Mouse (Mus musculus): ENCODE data around the gene Asic3. TPM values are rescaled to one million over a fixed set of nuclear protein-coding genes. Genes with fewer than 3 reads are reported as not detected.

The Asic3 gene
- polyA plus RNA-seq, 1 experiment, result not detected

GRCm38 (mm10) chr5:24374216-24374615 is 39.0 kb upstream of the Asic3 start:
- Histone ChIP-seq H3K4me1 (ENCODE audit: control insufficient read depth, insufficient read depth, low read length) (peaks cover 2% of the 10 kb centered on the region; the same call in 1 of the 2 replicates), H3K27ac (ENCODE audit: insufficient read depth, low read depth, low read length) (no peak overlapping the region), H3K4me3 (ENCODE audit: insufficient read depth, low read depth, low read length) (no peak overlapping the region)
- 18% methylated on average over 6 of the region's 6 CpGs for WGBS
- no peak for TF ChIP-seq CTCF (IDR thresholded peaks at IDR 0.05; ENCODE audit: insufficient read depth, low read depth, low read length)
- TF ChIP-seq POLR2A (IDR thresholded peaks at IDR 0.05; ENCODE audit: insufficient read depth, low read depth, low read length), result no peak

- no peak overlapping the region for H3K27ac ChIP-seq (ENCODE audit: insufficient read depth, low read depth, low read length)
- no peak overlapping the region for H3K4me3 ChIP-seq (ENCODE audit: insufficient read depth, low read depth, low read length)
- WGBS, result 54% methylated on average over 7 of the region's 7 CpGs
- TF ChIP-seq CTCF (IDR thresholded peaks at IDR 0.05; ENCODE audit: insufficient read depth, low read depth, low read length) (no peak), POLR2A (IDR thresholded peaks at IDR 0.05; ENCODE audit: insufficient read depth, low read depth, low read length) (no peak)
- peaks cover 7% of the 10 kb centered on the region for H3K4me1 ChIP-seq (ENCODE audit: control insufficient read depth, insufficient read depth, low read length)
These were observed 38.4 kb upstream of the Asic3 start for GRCm38 (mm10) chr5:24374666-24375328.

GRCm38 (mm10) chr5:24378700-24379099 is 34.5 kb upstream of the Asic3 start:
- 84% methylated on average over 2 of the region's 2 CpGs for WGBS
- Histone ChIP-seq H3K4me3 (ENCODE audit: insufficient read depth, low read depth, low read length) (no peak overlapping the region), H3K4me1 (ENCODE audit: control insufficient read depth, insufficient read depth, low read length) (peaks cover 19% of the 10 kb centered on the region), H3K27ac (ENCODE audit: insufficient read depth, low read depth, low read length) (no peak overlapping the region)
- no peak for TF ChIP-seq CTCF (IDR thresholded peaks at IDR 0.05; ENCODE audit: insufficient read depth, low read depth, low read length)
- no peak for TF ChIP-seq POLR2A (IDR thresholded peaks at IDR 0.05; ENCODE audit: insufficient read depth, low read depth, low read length)

- no peak for TF ChIP-seq CTCF (IDR thresholded peaks at IDR 0.05; ENCODE audit: insufficient read depth, low read depth, low read length)
- TF ChIP-seq POLR2A (IDR thresholded peaks at IDR 0.05; ENCODE audit: insufficient read depth, low read depth, low read length), result no peak
- WGBS, result 46% methylated on average over 4 of the region's 4 CpGs
- no peak overlapping the region for H3K4me3 ChIP-seq (ENCODE audit: insufficient read depth, low read depth, low read length)
These were observed 33.7 kb upstream of the Asic3 start for GRCm38 (mm10) chr5:24379501-24379900.

GRCm38 (mm10) chr5:24380499-24380898 is 32.7 kb upstream of the Asic3 start:
- 83% methylated on average over 4 of the region's 4 CpGs for WGBS
- H3K4me1 ChIP-seq (ENCODE audit: control insufficient read depth, insufficient read depth, low read length), result peaks cover 24% of the 10 kb centered on the region
- H3K4me3 ChIP-seq (ENCODE audit: insufficient read depth, low read depth, low read length), result no peak overlapping the region
- H3K27ac ChIP-seq (ENCODE audit: insufficient read depth, low read depth, low read length), result no peak overlapping the region
- TF ChIP-seq POLR2A (IDR thresholded peaks at IDR 0.05; ENCODE audit: insufficient read depth, low read depth, low read length), result no peak
- TF ChIP-seq CTCF (IDR thresholded peaks at IDR 0.05; ENCODE audit: insufficient read depth, low read depth, low read length), result no peak

More at GRCm38 (mm10) chr5:24379501-24379900, 33.7 kb upstream of the Asic3 start:
- Histone ChIP-seq H3K27ac (ENCODE audit: insufficient read depth, low read depth, low read length) (no peak overlapping the region), H3K4me1 (ENCODE audit: control insufficient read depth, insufficient read depth, low read length) (peaks cover 22% of the 10 kb centered on the region)

GRCm38 (mm10) chr5:24381486-24381885 is 31.7 kb upstream of the Asic3 start:
- WGBS, result 86% methylated on average over 6 of the region's 6 CpGs
- TF ChIP-seq CTCF (IDR thresholded peaks at IDR 0.05; ENCODE audit: insufficient read depth, low read depth, low read length), result no peak
- no peak for TF ChIP-seq POLR2A (IDR thresholded peaks at IDR 0.05; ENCODE audit: insufficient read depth, low read depth, low read length)
- H3K27ac ChIP-seq (ENCODE audit: insufficient read depth, low read depth, low read length), result no peak overlapping the region
- no peak overlapping the region for H3K4me3 ChIP-seq (ENCODE audit: insufficient read depth, low read depth, low read length)
- H3K4me1 ChIP-seq (ENCODE audit: control insufficient read depth, insufficient read depth, low read length), result peaks cover 24% of the 10 kb centered on the region

- Histone ChIP-seq H3K4me1 (ENCODE audit: control insufficient read depth, insufficient read depth, low read length) (peaks cover 26% of the 10 kb centered on the region), H3K27ac (ENCODE audit: insufficient read depth, low read depth, low read length) (no peak overlapping the region), H3K4me3 (ENCODE audit: insufficient read depth, low read depth, low read length) (no peak overlapping the region)
- 57% methylated on average over 2 of the region's 2 CpGs for WGBS
- TF ChIP-seq POLR2A (IDR thresholded peaks at IDR 0.05; ENCODE audit: insufficient read depth, low read depth, low read length) (no peak), CTCF (IDR thresholded peaks at IDR 0.05; ENCODE audit: insufficient read depth, low read depth, low read length) (no peak)
These were observed 31.2 kb upstream of the Asic3 start for GRCm38 (mm10) chr5:24381988-24382387.

GRCm38 (mm10) chr5:24383026-24383859 is 29.9 kb upstream of the Asic3 start:
- Histone ChIP-seq H3K4me1 (ENCODE audit: control insufficient read depth, insufficient read depth, low read length) (peaks cover 38% of the 10 kb centered on the region), H3K27ac (ENCODE audit: insufficient read depth, low read depth, low read length) (peak overlapping the region; percentile 66), H3K4me3 (ENCODE audit: insufficient read depth, low read depth, low read length) (peak overlapping the region; percentile 53)
- TF ChIP-seq POLR2A (IDR thresholded peaks at IDR 0.05; ENCODE audit: insufficient read depth, low read depth, low read length), result no peak
- TF ChIP-seq CTCF (IDR thresholded peaks at IDR 0.05; ENCODE audit: insufficient read depth, low read depth, low read length), result peak; percentile 44; the same call in 1 of the 2 replicates
- 1% methylated on average over 34 of the region's 34 CpGs for WGBS

GRCm38 (mm10) chr5:24384407-24384806 is 28.8 kb upstream of the Asic3 start:
- Histone ChIP-seq H3K27ac (ENCODE audit: insufficient read depth, low read depth, low read length) (no peak overlapping the region), H3K4me3 (ENCODE audit: insufficient read depth, low read depth, low read length) (no peak overlapping the region), H3K4me1 (ENCODE audit: control insufficient read depth, insufficient read depth, low read length) (peaks cover 39% of the 10 kb centered on the region)
- WGBS, result 42% methylated on average over 6 of the region's 6 CpGs
- no peak for TF ChIP-seq POLR2A (IDR thresholded peaks at IDR 0.05; ENCODE audit: insufficient read depth, low read depth, low read length)

Measured in olfactory bulb, adult 2 months (tissue).